Mouse (Mus musculus): ENCODE results near the gene Ppp1r12b. TPM values are rescaled to one million over a fixed set of nuclear protein-coding genes. Genes with fewer than 3 reads are reported as not detected.

The Ppp1r12b gene
- polyA plus RNA-seq, 1 experiment from 2014 or later: 3.2 TPM

DNA sequence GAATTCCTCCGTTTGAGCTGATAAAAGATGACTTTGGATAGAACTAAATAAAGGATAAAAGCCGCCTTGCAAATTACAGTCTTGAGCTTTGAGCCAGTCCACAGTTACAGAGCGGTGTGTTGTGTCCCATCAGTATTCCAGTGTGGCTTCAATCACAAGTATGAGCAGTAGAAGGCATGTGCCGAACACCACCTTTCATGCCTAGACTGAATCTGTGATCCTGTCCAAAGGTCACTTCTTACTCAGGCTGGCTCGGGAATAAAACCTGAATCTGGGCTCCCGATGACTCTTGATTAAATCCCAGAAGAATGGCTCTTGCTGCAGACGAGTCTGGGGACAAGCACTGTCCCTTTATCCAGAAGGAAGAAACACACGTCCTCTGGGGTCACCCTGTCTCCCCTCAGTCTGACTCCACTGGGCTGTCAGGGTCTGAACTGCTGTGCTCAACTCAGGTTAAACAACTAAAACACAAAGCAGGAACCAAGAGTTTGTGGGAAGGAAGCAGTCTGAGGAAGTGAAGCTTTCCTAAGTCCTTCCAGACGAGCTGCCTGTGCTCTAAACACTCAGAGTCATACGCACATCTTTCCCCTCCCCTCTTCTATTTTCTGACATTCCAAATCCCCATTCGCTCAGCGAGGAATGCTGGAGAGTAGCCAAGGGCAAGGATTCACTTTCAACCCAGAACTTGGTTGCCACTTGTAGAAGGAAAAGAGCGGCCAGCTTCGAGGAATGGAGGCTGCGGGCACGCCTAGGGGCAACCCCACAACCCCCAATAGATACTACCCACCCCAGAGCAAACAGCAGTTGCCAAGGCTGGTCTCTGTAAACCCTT lies 152.2 kb downstream of the Ppp1r12b start:
- Histone ChIP-seq H3K27ac (peak overlapping the region; percentile 57), H3K4me1 (replicated peaks; ENCODE audit: insufficient read depth, low read length) (peaks cover 4% of the 10 kb centered on the region; the same call in 1 of the 2 replicates), H3K9me3 (replicated peaks; ENCODE audit: low read length) (no peaks in the 10 kb centered on the region), H3K4me2 (ENCODE audit: low read length) (peak overlapping the region; percentile 38), H3K27me3 (ENCODE audit: insufficient read depth, low read length) (no peaks in the 10 kb centered on the region), H3K4me3 (replicated peaks; ENCODE audit: low read depth, low read length) (peak overlapping the region; percentile 21; the same call in 1 of the 2 replicates), H3K9ac (ENCODE audit: low read depth, low read length) (peak overlapping the region; percentile 5; the same call in 1 of the 2 replicates), H3K36me3 (ENCODE audit: insufficient read depth, low read length) (no peaks in the 10 kb centered on the region)
- ATAC-seq (replicated peaks; ENCODE audit: low FRiP score, low read depth) (no peak), DNase-seq (ENCODE audit: low spot score) (peak; percentile 84)
- 46% methylated on average over 16 of the region's 16 CpGs for WGBS
- TF ChIP-seq CTCF (IDR thresholded peaks at IDR 0.05; ENCODE audit: low read depth): no peak

- no peaks in the 10 kb centered on the region for H3K36me3 ChIP-seq (ENCODE audit: insufficient read depth, low read length)
- peak overlapping the region; percentile 38 for H3K4me2 ChIP-seq (ENCODE audit: low read length)
- 87% methylated on average over 7 of the region's 7 CpGs for WGBS
- ATAC-seq (replicated peaks; ENCODE audit: low FRiP score, low read depth) (no peak), DNase-seq (ENCODE audit: low spot score) (no peak)
- 0 out of 2 replicates have a peak overlapping the region, but pooled peaks have one; percentile 3 for H3K27ac ChIP-seq
- 0 out of 2 replicates have a peak overlapping the region, but pooled peaks have one; percentile 19 for H3K9ac ChIP-seq (ENCODE audit: low read depth, low read length)
- H3K27me3 ChIP-seq (ENCODE audit: insufficient read depth, low read length): no peaks in the 10 kb centered on the region
- H3K4me3 ChIP-seq (replicated peaks; ENCODE audit: low read depth, low read length): peak overlapping the region; percentile 14
- TF ChIP-seq CTCF (IDR thresholded peaks at IDR 0.05; ENCODE audit: low read depth): no peak
- H3K9me3 ChIP-seq (replicated peaks; ENCODE audit: low read length): no peaks in the 10 kb centered on the region
- H3K4me1 ChIP-seq (replicated peaks; ENCODE audit: insufficient read depth, low read length): peaks cover 4% of the 10 kb centered on the region; the same call in 1 of the 2 replicates
These were observed 154.0 kb downstream of the Ppp1r12b start for GRCm38 (mm10) chr1:134801758-134802157.

- Histone ChIP-seq H3K4me2 (ENCODE audit: low read length) (no peak overlapping the region), H3K9me3 (replicated peaks; ENCODE audit: low read length) (no peaks in the 10 kb centered on the region), H3K36me3 (ENCODE audit: insufficient read depth, low read length) (no peaks in the 10 kb centered on the region), H3K9ac (ENCODE audit: low read depth, low read length) (no peak overlapping the region), H3K27ac (no peak overlapping the region), H3K27me3 (ENCODE audit: insufficient read depth, low read length) (no peaks in the 10 kb centered on the region), H3K4me3 (replicated peaks; ENCODE audit: low read depth, low read length) (no peak overlapping the region), H3K4me1 (replicated peaks; ENCODE audit: insufficient read depth, low read length) (no peaks in the 10 kb centered on the region)
- TF ChIP-seq CTCF (IDR thresholded peaks at IDR 0.05; ENCODE audit: low read depth): no peak
- 82% methylated on average over 3 of the region's 3 CpGs for WGBS
- DNase-seq (ENCODE audit: low spot score) (no peak), ATAC-seq (replicated peaks; ENCODE audit: low FRiP score, low read depth) (no peak)
These were observed 159.2 kb downstream of the Ppp1r12b start for GRCm38 (mm10) chr1:134796536-134796935.

GRCm38 (mm10) chr1:134796076-134796475 lies 159.7 kb downstream of the Ppp1r12b start:
- no peak overlapping the region for H3K27ac ChIP-seq
- no peak for TF ChIP-seq CTCF (IDR thresholded peaks at IDR 0.05; ENCODE audit: low read depth)
- no peaks in the 10 kb centered on the region for H3K36me3 ChIP-seq (ENCODE audit: insufficient read depth, low read length)
- no peaks in the 10 kb centered on the region for H3K4me1 ChIP-seq (replicated peaks; ENCODE audit: insufficient read depth, low read length)
- H3K27me3 ChIP-seq (ENCODE audit: insufficient read depth, low read length): no peaks in the 10 kb centered on the region
- H3K9me3 ChIP-seq (replicated peaks; ENCODE audit: low read length): no peaks in the 10 kb centered on the region
- no peak overlapping the region for H3K4me3 ChIP-seq (replicated peaks; ENCODE audit: low read depth, low read length)
- H3K4me2 ChIP-seq (ENCODE audit: low read length): no peak overlapping the region
- no peak overlapping the region for H3K9ac ChIP-seq (ENCODE audit: low read depth, low read length)
- peak; percentile 10 for DNase-seq (ENCODE audit: low spot score)
- WGBS: 100% methylated on average over 1 of the region's 1 CpGs
- ATAC-seq (replicated peaks; ENCODE audit: low FRiP score, low read depth): no peak

DNA sequence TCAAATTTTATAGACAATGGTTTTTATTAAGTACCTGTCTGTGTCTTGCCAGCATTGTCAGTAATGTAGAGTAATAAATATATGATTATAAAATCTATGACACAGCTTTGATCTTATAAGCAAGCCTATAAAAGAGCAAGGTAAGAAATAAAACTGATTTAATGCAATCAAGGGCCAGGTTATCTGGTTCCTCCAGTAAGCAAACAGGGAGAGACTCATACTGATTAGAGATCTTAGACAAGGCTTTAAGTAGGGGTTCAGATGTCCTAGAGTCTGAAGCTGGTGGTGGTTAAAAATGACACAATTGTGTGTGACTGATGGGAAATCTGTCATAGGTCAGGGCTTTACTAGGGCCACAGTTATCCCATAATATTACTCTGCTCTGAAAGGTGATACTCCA lies 164.3 kb downstream of the Ppp1r12b start:
- Histone ChIP-seq H3K9ac (ENCODE audit: low read depth, low read length) (no peak overlapping the region), H3K27me3 (ENCODE audit: insufficient read depth, low read length) (no peaks in the 10 kb centered on the region), H3K4me1 (replicated peaks; ENCODE audit: insufficient read depth, low read length) (no peaks in the 10 kb centered on the region), H3K4me2 (ENCODE audit: low read length) (no peak overlapping the region), H3K4me3 (replicated peaks; ENCODE audit: low read depth, low read length) (no peak overlapping the region), H3K9me3 (replicated peaks; ENCODE audit: low read length) (no peaks in the 10 kb centered on the region), H3K27ac (no peak overlapping the region), H3K36me3 (ENCODE audit: insufficient read depth, low read length) (no peaks in the 10 kb centered on the region)
- no peak for DNase-seq (ENCODE audit: low spot score)
- TF ChIP-seq CTCF (IDR thresholded peaks at IDR 0.05; ENCODE audit: low read depth): no peak
- ATAC-seq (replicated peaks; ENCODE audit: low FRiP score, low read depth): no peak

- H3K4me3 ChIP-seq (replicated peaks; ENCODE audit: low read depth, low read length): no peak overlapping the region
- H3K27me3 ChIP-seq (ENCODE audit: insufficient read depth, low read length): no peaks in the 10 kb centered on the region
- TF ChIP-seq CTCF (IDR thresholded peaks at IDR 0.05; ENCODE audit: low read depth): no peak
- 85% methylated on average over 2 of the region's 2 CpGs for WGBS
- no peaks in the 10 kb centered on the region for H3K4me1 ChIP-seq (replicated peaks; ENCODE audit: insufficient read depth, low read length)
- no peak overlapping the region for H3K4me2 ChIP-seq (ENCODE audit: low read length)
- ATAC-seq (replicated peaks; ENCODE audit: low FRiP score, low read depth): no peak
- DNase-seq (ENCODE audit: low spot score): no peak
- no peaks in the 10 kb centered on the region for H3K36me3 ChIP-seq (ENCODE audit: insufficient read depth, low read length)
- H3K9ac ChIP-seq (ENCODE audit: low read depth, low read length): no peak overlapping the region
- no peaks in the 10 kb centered on the region for H3K9me3 ChIP-seq (replicated peaks; ENCODE audit: low read length)
- H3K27ac ChIP-seq: no peak overlapping the region
These were observed 164.9 kb downstream of the Ppp1r12b start for GRCm38 (mm10) chr1:134790716-134791439.
